Mouse (Mus musculus): Measurements from ENCODE around the gene Cdc123. TPM values are rescaled to one million over a fixed set of nuclear protein-coding genes. Genes with fewer than 3 reads are reported as not detected.
A peak's percentile ranks its signal among the peaks of the same experiment; 100 is the strongest.

The Cdc123 gene
- total RNA-seq (2014; rRNA removed; ENCODE audit: low replicate concordance) (42.1 and 52.6 TPM in 2 replicates), polyA plus RNA-seq (2015; fragmentation: Nextera tagmentation; extraction: Ambion mirVana) (149 and 161 TPM in 2 replicates)

DNA sequence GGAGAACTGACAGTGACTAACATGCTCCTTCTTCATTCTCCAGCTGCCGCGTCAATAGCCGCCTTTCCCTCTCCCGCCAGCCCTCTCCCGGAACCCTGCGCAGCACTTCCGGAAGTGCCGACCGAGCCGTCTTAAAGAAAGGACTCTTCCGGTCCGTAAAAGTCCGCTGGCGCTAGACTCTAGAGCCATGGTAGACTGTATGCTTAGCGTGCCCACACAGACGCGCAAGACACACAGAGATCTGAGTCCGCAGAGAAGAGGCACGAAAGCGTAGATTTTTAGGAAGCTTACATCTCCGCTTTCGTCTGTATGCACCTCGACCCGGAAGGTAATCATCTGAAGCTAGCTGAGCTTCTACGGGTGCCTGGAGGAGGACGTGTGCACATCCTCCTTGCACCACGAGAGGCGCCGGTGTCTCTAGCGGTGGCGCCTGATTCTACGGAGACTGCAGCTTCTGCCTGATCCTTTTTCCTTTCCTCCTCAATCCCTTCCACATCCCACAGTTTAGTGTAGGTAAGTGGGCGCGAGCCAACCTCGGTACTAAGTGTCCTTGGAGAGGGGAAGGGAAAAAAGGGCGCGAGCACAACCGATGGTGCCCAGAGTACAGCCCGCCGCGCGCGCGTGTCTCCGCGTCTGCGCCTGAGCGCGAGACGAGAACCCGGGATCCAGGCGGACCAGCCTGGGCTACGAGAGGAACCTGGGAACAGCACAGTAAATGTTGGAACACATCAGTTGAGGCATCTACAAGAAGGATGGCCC is at the start of gene Cdc123, which contains the start of gene Nudt5:
TSS of gene Cdc123 (minus strand) at position 292 of the 759 bp plus-strand sequence.
TSS of gene Nudt5 (plus strand) at position 147 of the 759 bp plus-strand sequence.
- peak; percentile 95 for ATAC-seq (ENCODE audit: insufficient read depth, low read depth)
- WGBS: under 1% methylated on average over 52 of the region's 53 CpGs
- no peaks in the 10 kb centered on the region for H3K27me3 ChIP-seq (ENCODE audit: control insufficient read depth, insufficient read depth, low read length)
- H3K36me3 ChIP-seq (replicated peaks; ENCODE audit: control insufficient read depth, insufficient read depth, low read length): peaks cover 20% of the 10 kb centered on the region
- DNase-seq (ENCODE audit: low spot score): peak; percentile 96
- H3K4me1 ChIP-seq (ENCODE audit: control insufficient read depth, insufficient read depth): 0 out of 2 replicates have a peak, but pooled peaks cover 8% of the 10 kb centered on the region
- H3K9ac ChIP-seq (replicated peaks; ENCODE audit: low read depth, low read length): peak within 1 kb of the TSS; percentile 78
- H3K9me3 ChIP-seq (replicated peaks; ENCODE audit: control insufficient read depth, low read length): no peaks in the 10 kb centered on the region
- H3K27ac ChIP-seq (ENCODE audit: low read depth): peak within 1 kb of the TSS; percentile 91
- peak within 1 kb of the TSS; percentile 83 for H3K4me2 ChIP-seq (ENCODE audit: low read depth, low read length)
- H3K4me3 ChIP-seq (ENCODE audit: low read depth, low read length): peak within 1 kb of the TSS; percentile 91
- peak; percentile 74 for TF ChIP-seq CTCF (IDR thresholded peaks at IDR 0.05; ENCODE audit: low read depth)
- TF ChIP-seq EP300 (IDR thresholded peaks at IDR 0.05; ENCODE audit: low read depth): 0 out of 2 replicates have a peak, but pooled peaks have one; percentile 57

DNA sequence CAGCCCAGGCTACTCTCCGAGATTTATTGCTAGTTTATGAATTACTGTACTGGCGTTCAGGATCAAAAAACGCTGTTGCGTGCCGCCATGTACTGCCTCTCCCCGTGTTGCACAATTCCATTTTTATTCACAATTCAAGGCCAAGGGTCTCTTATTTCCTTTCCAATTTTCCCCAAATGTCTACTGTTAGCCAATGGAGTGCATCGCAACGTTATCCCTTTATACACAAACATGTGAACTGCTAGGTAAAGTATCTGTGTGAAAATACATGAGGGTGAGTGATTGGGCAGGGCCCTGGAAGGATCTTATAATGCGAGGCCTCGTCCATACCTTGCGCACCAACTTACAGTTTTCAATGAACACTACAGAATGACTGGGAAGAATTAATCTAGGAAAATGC is 49.3 kb upstream of the Cdc123 start:
- 0 out of 2 replicates have a peak overlapping the region, but pooled peaks have one; percentile 2 for H3K27ac ChIP-seq (ENCODE audit: low read depth)
- ATAC-seq (ENCODE audit: insufficient read depth, low read depth) (no peak), DNase-seq (ENCODE audit: low spot score) (no peak)

GRCm38 (mm10) chr2:5889412-5889811 is 44.4 kb upstream of the Cdc123 start:
- no peaks in the 10 kb centered on the region for H3K9me3 ChIP-seq (replicated peaks; ENCODE audit: control insufficient read depth, low read length)
- H3K36me3 ChIP-seq (replicated peaks; ENCODE audit: control insufficient read depth, insufficient read depth, low read length): peaks cover 56% of the 10 kb centered on the region
- H3K4me2 ChIP-seq (ENCODE audit: low read depth, low read length): no peak overlapping the region
- peaks cover 4% of the 10 kb centered on the region for H3K4me1 ChIP-seq (ENCODE audit: control insufficient read depth, insufficient read depth)
- ATAC-seq (ENCODE audit: insufficient read depth, low read depth) (no peak), DNase-seq (ENCODE audit: low spot score) (no peak)
- no peak for TF ChIP-seq CTCF (IDR thresholded peaks at IDR 0.05; ENCODE audit: low read depth)
- no peak for TF ChIP-seq EP300 (IDR thresholded peaks at IDR 0.05; ENCODE audit: low read depth)
- 74% methylated on average over 2 of the region's 2 CpGs for WGBS
- no peaks in the 10 kb centered on the region for H3K27me3 ChIP-seq (ENCODE audit: control insufficient read depth, insufficient read depth, low read length)
- no peak overlapping the region for H3K27ac ChIP-seq (ENCODE audit: low read depth)
- H3K9ac ChIP-seq (replicated peaks; ENCODE audit: low read depth, low read length): no peak overlapping the region
- H3K4me3 ChIP-seq (ENCODE audit: low read depth, low read length): no peak overlapping the region

More for the DNA sequence above, 49.3 kb upstream of the Cdc123 start:
- Histone ChIP-seq H3K36me3 (replicated peaks; ENCODE audit: control insufficient read depth, insufficient read depth, low read length) (peaks cover 17% of the 10 kb centered on the region), H3K27me3 (ENCODE audit: control insufficient read depth, insufficient read depth, low read length) (no peaks in the 10 kb centered on the region), H3K9ac (replicated peaks; ENCODE audit: low read depth, low read length) (peak overlapping the region; percentile 87), H3K4me2 (ENCODE audit: low read depth, low read length) (peak overlapping the region; percentile 75), H3K4me1 (ENCODE audit: control insufficient read depth, insufficient read depth) (peaks cover 6% of the 10 kb centered on the region), H3K4me3 (ENCODE audit: low read depth, low read length) (peak overlapping the region; percentile 90), H3K9me3 (replicated peaks; ENCODE audit: control insufficient read depth, low read length) (no peaks in the 10 kb centered on the region)
- TF ChIP-seq CTCF (IDR thresholded peaks at IDR 0.05; ENCODE audit: low read depth) (no peak), EP300 (IDR thresholded peaks at IDR 0.05; ENCODE audit: low read depth) (no peak)
- 64% methylated on average over 11 of the region's 11 CpGs for WGBS

- no peak for DNase-seq (ENCODE audit: low spot score)
- Histone ChIP-seq H3K27me3 (ENCODE audit: control insufficient read depth, insufficient read depth, low read length) (no peaks in the 10 kb centered on the region), H3K9me3 (replicated peaks; ENCODE audit: control insufficient read depth, low read length) (no peaks in the 10 kb centered on the region), H3K9ac (replicated peaks; ENCODE audit: low read depth, low read length) (no peak overlapping the region), H3K4me3 (ENCODE audit: low read depth, low read length) (no peak overlapping the region), H3K4me2 (ENCODE audit: low read depth, low read length) (no peak overlapping the region), H3K36me3 (replicated peaks; ENCODE audit: control insufficient read depth, insufficient read depth, low read length) (peaks cover 58% of the 10 kb centered on the region), H3K4me1 (ENCODE audit: control insufficient read depth, insufficient read depth) (no peaks in the 10 kb centered on the region), H3K27ac (ENCODE audit: low read depth) (no peak overlapping the region)
- TF ChIP-seq CTCF (IDR thresholded peaks at IDR 0.05; ENCODE audit: low read depth): no peak
- TF ChIP-seq EP300 (IDR thresholded peaks at IDR 0.05; ENCODE audit: low read depth): no peak
- WGBS: 62% methylated on average over 5 of the region's 5 CpGs
- no peak for ATAC-seq (ENCODE audit: insufficient read depth, low read depth)
Observed at GRCm38 (mm10) chr2:5888865-5889264, 43.9 kb upstream of the Cdc123 start.

- Histone ChIP-seq H3K4me1 (ENCODE audit: control insufficient read depth, insufficient read depth) (no peaks in the 10 kb centered on the region), H3K27me3 (ENCODE audit: control insufficient read depth, insufficient read depth, low read length) (no peaks in the 10 kb centered on the region), H3K4me2 (ENCODE audit: low read depth, low read length) (no peak overlapping the region), H3K9me3 (replicated peaks; ENCODE audit: control insufficient read depth, low read length) (0 out of 2 replicates have a peak, but pooled peaks cover 3% of the 10 kb centered on the region), H3K9ac (replicated peaks; ENCODE audit: low read depth, low read length) (no peak overlapping the region), H3K36me3 (replicated peaks; ENCODE audit: control insufficient read depth, insufficient read depth, low read length) (peaks cover 76% of the 10 kb centered on the region), H3K27ac (ENCODE audit: low read depth) (no peak overlapping the region), H3K4me3 (ENCODE audit: low read depth, low read length) (no peak overlapping the region)
- no peak for TF ChIP-seq EP300 (IDR thresholded peaks at IDR 0.05; ENCODE audit: low read depth)
- TF ChIP-seq CTCF (IDR thresholded peaks at IDR 0.05; ENCODE audit: low read depth): no peak
- ATAC-seq (ENCODE audit: insufficient read depth, low read depth): no peak
- whole genome bisulfite sequencing: 76% methylated on average over 3 of the region's 3 CpGs
- DNase-seq (ENCODE audit: low spot score): no peak
Observed at GRCm38 (mm10) chr2:5877446-5877845, 32.5 kb upstream of the Cdc123 start.
